8 mouse cellular contexts compared by ENCODE assay signal in genomic region chr17:35673416-35674035, GRCm38 (mm10). TPM values are rescaled to one million over a fixed set of nuclear protein-coding genes. Genes with fewer than 3 reads are reported as not detected.
DNase-seq lines count a peak whose midpoint lies in the region; ATAC-seq lines count a peak whose summit lies in the region.

TSS of gene Gtf2h4 (minus strand) at chr17:35673739.

- no peak within 1 kb of the TSS for H3K27ac ChIP-seq in embryonic facial prominence, embryonic 12.5 days
- no peak within 1 kb of the TSS for H3K27ac ChIP-seq in limb, embryonic 11.5 days (replicated peaks; ENCODE audit: low read depth, low read length)
- no peak within 1 kb of the TSS; the same call in 1 of the 2 replicates for H3K27ac ChIP-seq in midbrain, embryonic 14.5 days (replicated peaks; ENCODE audit: low read depth, low read length)

- H3K9ac ChIP-seq in embryonic facial prominence, embryonic 12.5 days: peak within 1 kb of the TSS; percentile 81
- H3K9ac ChIP-seq in limb, embryonic 11.5 days (ENCODE audit: low read length): peak within 1 kb of the TSS; percentile 74
- peak within 1 kb of the TSS; percentile 79 for H3K9ac ChIP-seq in midbrain, embryonic 14.5 days (replicated peaks; ENCODE audit: low read length)

- peaks cover 19% of the 10 kb centered on the region for H3K36me3 ChIP-seq in embryonic facial prominence, embryonic 12.5 days
- H3K36me3 ChIP-seq in limb, embryonic 11.5 days (ENCODE audit: control insufficient read depth, insufficient read depth, low read length): peaks cover 4% of the 10 kb centered on the region; the same call in 1 of the 2 replicates
- peaks cover 13% of the 10 kb centered on the region; the same call in 1 of the 2 replicates for H3K36me3 ChIP-seq in midbrain, embryonic 14.5 days (ENCODE audit: control insufficient read depth, insufficient read depth, low read length)

- H3K9me3 ChIP-seq in embryonic facial prominence, embryonic 12.5 days: no peaks in the 10 kb centered on the region
- H3K9me3 ChIP-seq in limb, embryonic 11.5 days (ENCODE audit: control insufficient read depth, low read length): no peaks in the 10 kb centered on the region
- H3K9me3 ChIP-seq in midbrain, embryonic 14.5 days (ENCODE audit: control insufficient read depth, low read length): no peaks in the 10 kb centered on the region

- 2% methylated on average over 23 of the region's 23 CpGs for WGBS in embryonic facial prominence, embryonic 12.5 days
- WGBS in limb, embryonic 11.5 days: 4% methylated on average over 23 of the region's 23 CpGs
- 1% methylated on average over 23 of the region's 23 CpGs for WGBS in midbrain, embryonic 14.5 days

- peak within 1 kb of the TSS; percentile 83 for H3K4me3 ChIP-seq in embryonic facial prominence, embryonic 12.5 days
- H3K4me3 ChIP-seq in limb, embryonic 11.5 days (ENCODE audit: low read depth, low read length): peak within 1 kb of the TSS; percentile 51
- H3K4me3 ChIP-seq in midbrain, embryonic 14.5 days (replicated peaks; ENCODE audit: low read depth, low read length): peak within 1 kb of the TSS; percentile 67

- peak; percentile 91 for ATAC-seq in embryonic facial prominence, embryonic 12.5 days (ENCODE audit: insufficient number of reproducible peaks, insufficient read depth, low FRiP score, low TSS enrichment)
- ATAC-seq in limb, embryonic 11.5 days (ENCODE audit: insufficient number of reproducible peaks, low FRiP score, low TSS enrichment, low read depth): peak; percentile 89
- peak; percentile 96 for ATAC-seq in midbrain, embryonic 14.5 days (ENCODE audit: low FRiP score, low TSS enrichment)

- peak; percentile 77 for DNase-seq in 3134 (ENCODE audit: extremely low read depth, insufficient read length, low spot score)
- DNase-seq in adrenal gland, postnatal 25 days: peak; percentile 71
- DNase-seq in heart, adult 11 months: peak; percentile 99
- peak; percentile 86 for DNase-seq in kidney, adult 18-20 months
- peak; percentile 88 for DNase-seq in limb, embryonic 11.5 days (ENCODE audit: low spot score)
- DNase-seq in midbrain, embryonic 14.5 days: peak; percentile 98
- peak; percentile 67 to 78 for DNase-seq in spleen, adult 18-20 months

- H3K4me1 ChIP-seq in embryonic facial prominence, embryonic 12.5 days: peaks cover 6% of the 10 kb centered on the region; the same call in 1 of the 2 replicates
- peaks cover 2% of the 10 kb centered on the region; the same call in 1 of the 2 replicates for H3K4me1 ChIP-seq in limb, embryonic 11.5 days (ENCODE audit: control insufficient read depth, insufficient read depth, low read length)
- peaks cover 6% of the 10 kb centered on the region; the same call in 1 of the 2 replicates for H3K4me1 ChIP-seq in midbrain, embryonic 14.5 days (ENCODE audit: control insufficient read depth, insufficient read depth, low read length)

- peak within 1 kb of the TSS; percentile 71 for H3K4me2 ChIP-seq in embryonic facial prominence, embryonic 12.5 days (replicated peaks)
- peak within 1 kb of the TSS; percentile 44 for H3K4me2 ChIP-seq in limb, embryonic 11.5 days (ENCODE audit: low read depth, severe bottlenecking)
- peak within 1 kb of the TSS; percentile 70 for H3K4me2 ChIP-seq in midbrain, embryonic 14.5 days (ENCODE audit: low read length)

- H3K27me3 ChIP-seq in embryonic facial prominence, embryonic 12.5 days: no peaks in the 10 kb centered on the region
- H3K27me3 ChIP-seq in limb, embryonic 11.5 days (ENCODE audit: control insufficient read depth, insufficient read depth, low read length): no peaks in the 10 kb centered on the region
- no peaks in the 10 kb centered on the region for H3K27me3 ChIP-seq in midbrain, embryonic 14.5 days (ENCODE audit: control insufficient read depth, insufficient read depth, low read length)

RNA-seq across cellular contexts. Expression of gene Gtf2h4, which starts in this region (rescaled TPM):
- total RNA-seq in adrenal gland, postnatal 25 days (2021): 22.4 and 26.9 TPM in 2 replicates
- 48.6 and 51.5 TPM in 2 replicates for polyA plus RNA-seq in embryonic facial prominence, embryonic 12.5 days (2016; fragmentation: Nextera tagmentation; extraction: Ambion mirVana)
- 56.7 and 57.0 TPM in 2 replicates for polyA plus RNA-seq in limb, embryonic 11.5 days (2014; fragmentation: Nextera tagmentation; extraction: Ambion mirVana)
- 23.6 and 25.5 TPM in 2 replicates for polyA plus RNA-seq in midbrain, embryonic 14.5 days (2014; fragmentation: Nextera tagmentation; extraction: Ambion mirVana)
